Mouse (Mus musculus): ENCODE measurements around the gene Adra1b. TPM values are rescaled to one million over a fixed set of nuclear protein-coding genes. Genes with fewer than 3 reads are reported as not detected.

The Adra1b gene
- polyA plus RNA-seq (2012; rRNA removed) = 4.0 and 4.6 TPM in 2 replicates

- 77% methylated on average over 6 of the region's 6 CpGs for WGBS
- no peak for DNase-seq (ENCODE audit: low read depth in 1 of 2, low spot score in 2 of 2)
- H3K27ac ChIP-seq (ENCODE audit: insufficient read depth, low read length) = no peak within 1 kb of the TSS
- no peaks in the 10 kb centered on the region for H3K27me3 ChIP-seq (ENCODE audit: control insufficient read depth, insufficient read depth, low read length)
- H3K36me3 ChIP-seq (ENCODE audit: control insufficient read depth, insufficient read depth, low read length) = no peaks in the 10 kb centered on the region
- no peaks in the 10 kb centered on the region for H3K4me1 ChIP-seq (ENCODE audit: control insufficient read depth, insufficient read depth, insufficient read length)
- TF ChIP-seq CTCF (IDR thresholded peaks at IDR 0.05; ENCODE audit: extremely low read depth, insufficient read depth, insufficient read length, insufficient replicate concordance) (no peak), POLR2A (IDR thresholded peaks at IDR 0.05; ENCODE audit: low read depth, low read length) (no peak)
- H3K4me3 ChIP-seq (ENCODE audit: extremely low read depth, insufficient read depth, insufficient read length) = no peak within 1 kb of the TSS
Measured at GRCm38 (mm10) chr11:43901051-43901654, at the start of gene Adra1b. Gene Adra1b (minus strand): TSS chr11:43901210.

GRCm38 (mm10) chr11:43950274-43950673 is 49.3 kb upstream of the Adra1b start:
- no peaks in the 10 kb centered on the region for H3K27me3 ChIP-seq (ENCODE audit: control insufficient read depth, insufficient read depth, low read length)
- H3K27ac ChIP-seq (ENCODE audit: insufficient read depth, low read length) = no peak overlapping the region
- no peak for DNase-seq (ENCODE audit: low read depth in 1 of 2, low spot score in 2 of 2)
- H3K36me3 ChIP-seq (ENCODE audit: control insufficient read depth, insufficient read depth, low read length) = no peaks in the 10 kb centered on the region
- no peaks in the 10 kb centered on the region; the same call in 1 of the 2 replicates for H3K4me1 ChIP-seq (ENCODE audit: control insufficient read depth, insufficient read depth, insufficient read length)
- TF ChIP-seq POLR2A (IDR thresholded peaks at IDR 0.05; ENCODE audit: low read depth, low read length) (no peak), CTCF (IDR thresholded peaks at IDR 0.05; ENCODE audit: extremely low read depth, insufficient read depth, insufficient read length, insufficient replicate concordance) (no peak)
- no peak overlapping the region for H3K4me3 ChIP-seq (ENCODE audit: extremely low read depth, insufficient read depth, insufficient read length)
- WGBS = 97% methylated on average over 1 of the region's 1 CpGs

- WGBS = 80% methylated on average over 2 of the region's 2 CpGs
Measured at GRCm38 (mm10) chr11:43943781-43944180, 42.8 kb upstream of the Adra1b start.

GRCm38 (mm10) chr11:43943167-43943566 is 42.2 kb upstream of the Adra1b start:
- no peaks in the 10 kb centered on the region for H3K36me3 ChIP-seq (ENCODE audit: control insufficient read depth, insufficient read depth, low read length)
- no peak overlapping the region for H3K4me3 ChIP-seq (ENCODE audit: extremely low read depth, insufficient read depth, insufficient read length)
- no peaks in the 10 kb centered on the region for H3K27me3 ChIP-seq (ENCODE audit: control insufficient read depth, insufficient read depth, low read length)
- DNase-seq (ENCODE audit: low read depth in 1 of 2, low spot score in 2 of 2) = no peak
- TF ChIP-seq POLR2A (IDR thresholded peaks at IDR 0.05; ENCODE audit: low read depth, low read length) (no peak), CTCF (IDR thresholded peaks at IDR 0.05; ENCODE audit: extremely low read depth, insufficient read depth, insufficient read length, insufficient replicate concordance) (no peak)
- H3K27ac ChIP-seq (ENCODE audit: insufficient read depth, low read length) = no peak overlapping the region
- WGBS = 69% methylated on average over 1 of the region's 1 CpGs
- H3K4me1 ChIP-seq (ENCODE audit: control insufficient read depth, insufficient read depth, insufficient read length) = no peaks in the 10 kb centered on the region; the same call in 1 of the 2 replicates

More at GRCm38 (mm10) chr11:43943781-43944180, 42.8 kb upstream of the Adra1b start:
- no peak overlapping the region for H3K27ac ChIP-seq (ENCODE audit: insufficient read depth, low read length)
- H3K36me3 ChIP-seq (ENCODE audit: control insufficient read depth, insufficient read depth, low read length) = no peaks in the 10 kb centered on the region
- H3K4me1 ChIP-seq (ENCODE audit: control insufficient read depth, insufficient read depth, insufficient read length) = no peaks in the 10 kb centered on the region; the same call in 1 of the 2 replicates
- no peak overlapping the region for H3K4me3 ChIP-seq (ENCODE audit: extremely low read depth, insufficient read depth, insufficient read length)
- no peaks in the 10 kb centered on the region for H3K27me3 ChIP-seq (ENCODE audit: control insufficient read depth, insufficient read depth, low read length)
- TF ChIP-seq CTCF (IDR thresholded peaks at IDR 0.05; ENCODE audit: extremely low read depth, insufficient read depth, insufficient read length, insufficient replicate concordance) (no peak), POLR2A (IDR thresholded peaks at IDR 0.05; ENCODE audit: low read depth, low read length) (no peak)
- no peak for DNase-seq (ENCODE audit: low read depth in 1 of 2, low spot score in 2 of 2)

GRCm38 (mm10) chr11:43940501-43941202 is 39.6 kb upstream of the Adra1b start:
- no peaks in the 10 kb centered on the region for H3K27me3 ChIP-seq (ENCODE audit: control insufficient read depth, insufficient read depth, low read length)
- no peaks in the 10 kb centered on the region for H3K36me3 ChIP-seq (ENCODE audit: control insufficient read depth, insufficient read depth, low read length)
- no peak for DNase-seq (ENCODE audit: low read depth in 1 of 2, low spot score in 2 of 2)
- TF ChIP-seq POLR2A (IDR thresholded peaks at IDR 0.05; ENCODE audit: low read depth, low read length) = no peak
- no peak for TF ChIP-seq CTCF (IDR thresholded peaks at IDR 0.05; ENCODE audit: extremely low read depth, insufficient read depth, insufficient read length, insufficient replicate concordance)
- no peak overlapping the region for H3K27ac ChIP-seq (ENCODE audit: insufficient read depth, low read length)
- H3K4me1 ChIP-seq (ENCODE audit: control insufficient read depth, insufficient read depth, insufficient read length) = no peaks in the 10 kb centered on the region
- 82% methylated on average over 6 of the region's 6 CpGs for WGBS
- H3K4me3 ChIP-seq (ENCODE audit: extremely low read depth, insufficient read depth, insufficient read length) = no peak overlapping the region

GRCm38 (mm10) chr11:43936023-43936422 is 35.0 kb upstream of the Adra1b start:
- no peak for DNase-seq (ENCODE audit: low read depth in 1 of 2, low spot score in 2 of 2)
- Histone ChIP-seq H3K4me3 (ENCODE audit: extremely low read depth, insufficient read depth, insufficient read length) (no peak overlapping the region), H3K27me3 (ENCODE audit: control insufficient read depth, insufficient read depth, low read length) (no peaks in the 10 kb centered on the region), H3K4me1 (ENCODE audit: control insufficient read depth, insufficient read depth, insufficient read length) (no peaks in the 10 kb centered on the region), H3K36me3 (ENCODE audit: control insufficient read depth, insufficient read depth, low read length) (no peaks in the 10 kb centered on the region), H3K27ac (ENCODE audit: insufficient read depth, low read length) (no peak overlapping the region)
- 93% methylated on average over 2 of the region's 2 CpGs for WGBS
- TF ChIP-seq CTCF (IDR thresholded peaks at IDR 0.05; ENCODE audit: extremely low read depth, insufficient read depth, insufficient read length, insufficient replicate concordance) = no peak
- no peak for TF ChIP-seq POLR2A (IDR thresholded peaks at IDR 0.05; ENCODE audit: low read depth, low read length)

- no peak for TF ChIP-seq POLR2A (IDR thresholded peaks at IDR 0.05; ENCODE audit: low read depth, low read length)
- TF ChIP-seq CTCF (IDR thresholded peaks at IDR 0.05; ENCODE audit: extremely low read depth, insufficient read depth, insufficient read length, insufficient replicate concordance) = no peak
- Histone ChIP-seq H3K27me3 (ENCODE audit: control insufficient read depth, insufficient read depth, low read length) (no peaks in the 10 kb centered on the region), H3K27ac (ENCODE audit: insufficient read depth, low read length) (no peak overlapping the region), H3K4me1 (ENCODE audit: control insufficient read depth, insufficient read depth, insufficient read length) (no peaks in the 10 kb centered on the region), H3K36me3 (ENCODE audit: control insufficient read depth, insufficient read depth, low read length) (no peaks in the 10 kb centered on the region), H3K4me3 (ENCODE audit: extremely low read depth, insufficient read depth, insufficient read length) (no peak overlapping the region)
- 86% methylated on average over 6 of the region's 6 CpGs for WGBS
- DNase-seq (ENCODE audit: low read depth in 1 of 2, low spot score in 2 of 2) = no peak
Measured at GRCm38 (mm10) chr11:43933480-43933879, 32.5 kb upstream of the Adra1b start.
